Mouse (Mus musculus): Measurements from ENCODE around the gene Dusp7. TPM values are rescaled to one million over a fixed set of nuclear protein-coding genes. Genes with fewer than 3 reads are reported as not detected.

The Dusp7 gene
- polyA plus RNA-seq, 1 experiment from 2014 or later = 10.0 TPM

GRCm38 (mm10) chr9:106397733-106398132, 29.3 kb downstream of the Dusp7 start:
- no peaks in the 10 kb centered on the region for H3K27me3 ChIP-seq (replicated peaks)
- H3K4me1 ChIP-seq (replicated peaks) = peaks cover 16% of the 10 kb centered on the region
- WGBS = 44% methylated on average over 4 of the region's 4 CpGs
- H3K36me3 ChIP-seq = no peaks in the 10 kb centered on the region
- H3K4me2 ChIP-seq (replicated peaks) = no peak overlapping the region
- no peak overlapping the region for H3K27ac ChIP-seq
- no peak for ATAC-seq
- H3K9me3 ChIP-seq = no peaks in the 10 kb centered on the region
- H3K9ac ChIP-seq = no peak overlapping the region
- no peak overlapping the region for H3K4me3 ChIP-seq (replicated peaks)

GRCm38 (mm10) chr9:106398667-106399311, 30.4 kb downstream of the Dusp7 start:
- 62% methylated on average over 9 of the region's 9 CpGs for WGBS
- no peak overlapping the region for H3K4me3 ChIP-seq (replicated peaks)
- no peaks in the 10 kb centered on the region for H3K27me3 ChIP-seq (replicated peaks)
- H3K4me1 ChIP-seq (replicated peaks) = peaks cover 14% of the 10 kb centered on the region; the same call in 1 of the 2 replicates
- H3K4me2 ChIP-seq (replicated peaks) = no peak overlapping the region
- no peaks in the 10 kb centered on the region for H3K36me3 ChIP-seq
- no peaks in the 10 kb centered on the region for H3K9me3 ChIP-seq
- H3K9ac ChIP-seq = no peak overlapping the region
- H3K27ac ChIP-seq = no peak overlapping the region
- peak; percentile 37; the same call in 1 of the 2 replicates for ATAC-seq

GRCm38 (mm10) chr9:106399808-106400207, 31.4 kb downstream of the Dusp7 start:
- ATAC-seq = no peak
- H3K4me3 ChIP-seq (replicated peaks) = no peak overlapping the region
- 80% methylated on average over 3 of the region's 3 CpGs for WGBS
- no peaks in the 10 kb centered on the region for H3K27me3 ChIP-seq (replicated peaks)
- H3K4me2 ChIP-seq (replicated peaks) = no peak overlapping the region
- peaks cover 10% of the 10 kb centered on the region; the same call in 1 of the 2 replicates for H3K4me1 ChIP-seq (replicated peaks)
- H3K27ac ChIP-seq = no peak overlapping the region
- H3K9me3 ChIP-seq = no peaks in the 10 kb centered on the region
- H3K9ac ChIP-seq = no peak overlapping the region
- no peaks in the 10 kb centered on the region for H3K36me3 ChIP-seq

GRCm38 (mm10) chr9:106402149-106402548, 33.7 kb downstream of the Dusp7 start:
- no peaks in the 10 kb centered on the region for H3K27me3 ChIP-seq (replicated peaks)
- no peak overlapping the region for H3K4me3 ChIP-seq (replicated peaks)
- 0 out of 2 replicates have a peak, but pooled peaks cover 12% of the 10 kb centered on the region for H3K4me1 ChIP-seq (replicated peaks)
- no peak overlapping the region for H3K4me2 ChIP-seq (replicated peaks)
- H3K9ac ChIP-seq = no peak overlapping the region
- WGBS = 75% methylated on average over 5 of the region's 5 CpGs
- no peaks in the 10 kb centered on the region for H3K36me3 ChIP-seq
- no peak for ATAC-seq
- no peaks in the 10 kb centered on the region for H3K9me3 ChIP-seq
- no peak overlapping the region for H3K27ac ChIP-seq

GRCm38 (mm10) chr9:106402607-106403375, 34.4 kb downstream of the Dusp7 start:
- Histone ChIP-seq H3K27ac (no peak overlapping the region), H3K4me3 (replicated peaks) (no peak overlapping the region), H3K9me3 (no peaks in the 10 kb centered on the region), H3K27me3 (replicated peaks) (no peaks in the 10 kb centered on the region), H3K9ac (no peak overlapping the region), H3K4me1 (replicated peaks) (0 out of 2 replicates have a peak, but pooled peaks cover 11% of the 10 kb centered on the region), H3K36me3 (no peaks in the 10 kb centered on the region), H3K4me2 (replicated peaks) (no peak overlapping the region)
- WGBS = 75% methylated on average over 16 of the region's 16 CpGs
- no peak for ATAC-seq

- H3K36me3 ChIP-seq = no peaks in the 10 kb centered on the region
- ATAC-seq = no peak
Observed at GRCm38 (mm10) chr9:106405275-106405674, 36.8 kb downstream of the Dusp7 start.

GRCm38 (mm10) chr9:106406443-106407078, 38.1 kb downstream of the Dusp7 start:
- no peak; the same call in 1 of the 2 replicates for ATAC-seq
- Histone ChIP-seq H3K4me3 (replicated peaks) (no peak overlapping the region), H3K27ac (no peak overlapping the region), H3K9ac (no peak overlapping the region), H3K27me3 (replicated peaks) (no peaks in the 10 kb centered on the region), H3K9me3 (no peaks in the 10 kb centered on the region), H3K4me2 (replicated peaks) (no peak overlapping the region), H3K4me1 (replicated peaks) (peaks cover 4% of the 10 kb centered on the region; the same call in 1 of the 2 replicates), H3K36me3 (no peaks in the 10 kb centered on the region)
- WGBS = 49% methylated on average over 8 of the region's 8 CpGs

More at GRCm38 (mm10) chr9:106405275-106405674, 36.8 kb downstream of the Dusp7 start:
- Histone ChIP-seq H3K27me3 (replicated peaks) (no peaks in the 10 kb centered on the region), H3K4me1 (replicated peaks) (0 out of 2 replicates have a peak, but pooled peaks cover 4% of the 10 kb centered on the region), H3K9ac (no peak overlapping the region), H3K9me3 (no peaks in the 10 kb centered on the region), H3K4me3 (replicated peaks) (no peak overlapping the region), H3K4me2 (replicated peaks) (no peak overlapping the region), H3K27ac (no peak overlapping the region)
- 37% methylated on average over 6 of the region's 6 CpGs for WGBS

- H3K9me3 ChIP-seq = no peaks in the 10 kb centered on the region
- H3K4me2 ChIP-seq (replicated peaks) = no peak overlapping the region
- 98% methylated on average over 4 of the region's 4 CpGs for WGBS
- no peak for ATAC-seq
- H3K27ac ChIP-seq = no peak overlapping the region
- H3K27me3 ChIP-seq (replicated peaks) = no peaks in the 10 kb centered on the region
- peaks cover 4% of the 10 kb centered on the region; the same call in 1 of the 2 replicates for H3K4me1 ChIP-seq (replicated peaks)
- H3K9ac ChIP-seq = no peak overlapping the region
- no peaks in the 10 kb centered on the region for H3K36me3 ChIP-seq
- no peak overlapping the region for H3K4me3 ChIP-seq (replicated peaks)
Observed at GRCm38 (mm10) chr9:106409096-106409495, 40.7 kb downstream of the Dusp7 start.

- no peaks in the 10 kb centered on the region for H3K27me3 ChIP-seq (replicated peaks)
- H3K9ac ChIP-seq = no peak overlapping the region
- H3K4me1 ChIP-seq (replicated peaks) = peaks cover 3% of the 10 kb centered on the region; the same call in 1 of the 2 replicates
- no peak for ATAC-seq
- no peaks in the 10 kb centered on the region for H3K9me3 ChIP-seq
- no peaks in the 10 kb centered on the region for H3K36me3 ChIP-seq
- no peak overlapping the region for H3K4me2 ChIP-seq (replicated peaks)
- 86% methylated on average over 2 of the region's 2 CpGs for WGBS
- no peak overlapping the region for H3K27ac ChIP-seq
- no peak overlapping the region for H3K4me3 ChIP-seq (replicated peaks)
Observed at GRCm38 (mm10) chr9:106410086-106410650, 41.7 kb downstream of the Dusp7 start.

- peaks cover 3% of the 10 kb centered on the region; the same call in 1 of the 2 replicates for H3K4me1 ChIP-seq (replicated peaks)
- no peak overlapping the region for H3K4me3 ChIP-seq (replicated peaks)
- H3K9me3 ChIP-seq = no peaks in the 10 kb centered on the region
- H3K9ac ChIP-seq = no peak overlapping the region
- H3K4me2 ChIP-seq (replicated peaks) = no peak overlapping the region
- no peaks in the 10 kb centered on the region for H3K36me3 ChIP-seq
- WGBS = 58% methylated on average over 9 of the region's 9 CpGs
- H3K27ac ChIP-seq = no peak overlapping the region
- no peak for ATAC-seq
- no peaks in the 10 kb centered on the region for H3K27me3 ChIP-seq (replicated peaks)
Observed at GRCm38 (mm10) chr9:106411091-106411594, 42.7 kb downstream of the Dusp7 start.

- Histone ChIP-seq H3K9ac (no peak overlapping the region), H3K36me3 (no peaks in the 10 kb centered on the region), H3K4me2 (replicated peaks) (no peak overlapping the region), H3K4me3 (replicated peaks) (no peak overlapping the region), H3K27me3 (replicated peaks) (no peaks in the 10 kb centered on the region), H3K27ac (no peak overlapping the region), H3K4me1 (replicated peaks) (no peaks in the 10 kb centered on the region; the same call in 1 of the 2 replicates), H3K9me3 (no peaks in the 10 kb centered on the region)
- 63% methylated on average over 6 of the region's 6 CpGs for WGBS
- no peak for ATAC-seq
Observed at GRCm38 (mm10) chr9:106411729-106412128, 43.3 kb downstream of the Dusp7 start.

- Histone ChIP-seq H3K36me3 (no peaks in the 10 kb centered on the region), H3K27ac (no peak overlapping the region), H3K4me2 (replicated peaks) (no peak overlapping the region), H3K9ac (no peak overlapping the region), H3K4me3 (replicated peaks) (no peak overlapping the region), H3K4me1 (replicated peaks) (no peaks in the 10 kb centered on the region; the same call in 1 of the 2 replicates), H3K27me3 (replicated peaks) (no peaks in the 10 kb centered on the region), H3K9me3 (no peaks in the 10 kb centered on the region)
- WGBS = 70% methylated on average over 3 of the region's 3 CpGs
- no peak for ATAC-seq
Observed at GRCm38 (mm10) chr9:106412210-106412609, 43.8 kb downstream of the Dusp7 start.
